Mouse (Mus musculus) neutrophil, adult 65 days (primary cell): ENCODE measurements around the gene Gpr84. TPM values are rescaled to one million over a fixed set of nuclear protein-coding genes. Genes with fewer than 3 reads are reported as not detected.

Experiments
- total RNA-seq: library from RNA; stranded (reverse); gene quantifications from 2 replicates; pipeline ENCODE4 v1.2.4, GENCODE M21; 2023

The Gpr84 gene
- 20.9 and 24.6 TPM in 2 replicates for total RNA-seq

GRCm38 (mm10) chr15:103310365-103310910 is at the start of gene Gpr84:
Gpr84 (minus strand) TSS chr15:103310612.

DNA sequence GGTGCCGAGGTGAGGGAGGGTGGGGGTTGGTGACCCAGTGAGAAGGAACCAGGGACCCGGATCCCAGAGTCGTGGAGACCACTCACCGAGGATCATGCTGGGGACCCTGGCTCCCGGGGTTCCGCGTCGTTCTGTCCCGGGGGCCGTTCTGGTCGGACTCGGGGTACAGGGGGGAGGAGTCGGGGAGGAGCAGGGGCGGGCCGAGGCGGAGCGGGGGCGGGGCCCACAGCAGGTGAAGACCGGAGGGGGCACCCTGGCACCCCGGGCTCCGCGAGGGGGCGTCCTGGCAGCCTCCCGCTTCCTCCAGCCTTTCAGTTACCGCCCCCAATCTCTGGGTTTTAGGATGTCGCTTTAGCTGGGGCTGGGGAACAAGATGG is 29.5 kb upstream of the Gpr84 start, which contains the start of gene Zfp385a:
Zfp385a (minus strand) TSS at position 133 of the 377 bp plus-strand sequence.

GRCm38 (mm10) chr15:103272419-103273279 is 37.8 kb downstream of the Gpr84 start, which contains the start of gene Copz1:
Copz1 (plus strand) TSS chr15:103272714.

Other genes with a start within 250 kb of the Gpr84 start
- gene Smug1, start 143.5 kb downstream of the Gpr84 start, total RNA-seq = 1.4 and 2.9 TPM in 2 replicates
- gene Cbx5, start 70.8 kb downstream of the Gpr84 start, total RNA-seq = 25.3 and 26.7 TPM in 2 replicates
- gene Hnrnpa1, start 70.2 kb downstream of the Gpr84 start, total RNA-seq = 191 and 223 TPM in 2 replicates
- 222 and 245 TPM in 2 replicates for gene Nfe2, start 52.2 kb downstream of the Gpr84 start, total RNA-seq
- gene Copz1, start 37.9 kb downstream of the Gpr84 start, total RNA-seq = 106 and 123 TPM in 2 replicates
- gene Zfp385a, start 29.5 kb upstream of the Gpr84 start, total RNA-seq = 20.5 and 23.0 TPM in 2 replicates
- 35.2 and 40.3 TPM in 2 replicates for gene Itga5, start 56.2 kb upstream of the Gpr84 start, total RNA-seq
- 1.1 TPM in 2 replicates for gene Gtsf1, start 119.9 kb upstream of the Gpr84 start, total RNA-seq
- gene Gtsf2, start 137.9 kb upstream of the Gpr84 start, total RNA-seq = not detected in 2 replicates
- 305 and 385 TPM in 2 replicates for gene Nckap1l, start 143.2 kb upstream of the Gpr84 start, total RNA-seq
- gene Pde1b, start 192.4 kb upstream of the Gpr84 start, total RNA-seq = 78.7 and 129 TPM in 2 replicates
- gene Ppp1r1a, start 227.4 kb upstream of the Gpr84 start, total RNA-seq = not detected in 2 replicates